Mouse (Mus musculus) erythroblast, embryonic 14.5 days (primary cell): ENCODE data around the gene Mlc1. TPM values are rescaled to one million over a fixed set of nuclear protein-coding genes. Genes with fewer than 3 reads are reported as not detected.

ENCODE experiments used
- H3K27me3 ChIP-seq: 2 replicates; pipeline ENCODE4 v1.6.1; 2012; ENCODE audit warnings: inconsistent platforms; ENCODE audit not compliant: control insufficient read depth
- H3K36me3 ChIP-seq: 2 replicates; pipeline ENCODE4 v1.6.1; 2012; ENCODE audit warnings: mild to moderate bottlenecking, inconsistent platforms; ENCODE audit not compliant: control insufficient read depth
- H3K4me1 ChIP-seq: 2 replicates; pipeline ENCODE4 v1.6.1; 2012; ENCODE audit warnings: inconsistent platforms; ENCODE audit not compliant: control insufficient read depth
- H3K4me3 ChIP-seq: replicated peaks from 2 replicates; pipeline ENCODE3; 2012; ENCODE audit warnings: moderate library complexity, mild to moderate bottlenecking, inconsistent platforms
- H3K9me3 ChIP-seq: 2 replicates; pipeline ENCODE4 v1.6.1; 2012; ENCODE audit warnings: low read length, inconsistent platforms, mixed read lengths; ENCODE audit not compliant: control insufficient read depth
- GATA1 ChIP-seq: IDR thresholded peaks from 2 replicates; pipeline ENCODE4 v1.6.1; 2012; ENCODE audit warnings: low read length, inconsistent platforms, mixed read lengths
- TAL1 ChIP-seq: IDR thresholded peaks from 3 replicates; pipeline ENCODE4 v1.6.1; 2012; ENCODE audit warnings: low read length, inconsistent platforms, mixed read lengths
- polyA plus RNA-seq: library from polyadenylated mRNA; stranded (reverse); fragments of >175 nt; gene quantifications from 2 replicates; pipeline ENCODE4 v1.2.3, GENCODE M21; 2012

The Mlc1 gene
- polyA plus RNA-seq, 1 experiment: not detected

DNA sequence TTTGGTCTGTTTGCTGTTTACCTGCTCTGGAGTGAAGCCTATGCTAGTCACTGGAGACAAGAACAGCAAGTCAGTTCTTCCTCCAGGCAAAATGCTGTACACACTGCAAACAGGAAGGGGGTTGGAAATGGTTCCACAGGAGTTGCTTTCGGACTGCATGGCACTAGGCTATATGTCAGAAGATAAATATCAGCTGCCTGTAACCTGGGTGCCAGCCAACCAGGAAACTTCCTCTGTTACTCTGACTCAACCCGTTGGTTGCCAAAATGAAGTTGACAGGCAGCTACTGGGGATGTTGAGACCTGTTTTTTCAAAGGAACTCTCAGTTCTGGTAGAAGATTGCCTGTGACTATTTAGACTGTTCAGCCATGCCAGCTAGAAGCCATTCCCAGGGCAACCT lies 10.4 kb upstream of the Mlc1 start:
- Histone ChIP-seq H3K4me3 (no peak overlapping the region), H3K9me3 (no peaks in the 10 kb centered on the region), H3K36me3 (no peaks in the 10 kb centered on the region), H3K27me3 (no peaks in the 10 kb centered on the region), H3K4me1 (no peaks in the 10 kb centered on the region)
- TF ChIP-seq GATA1: no peak
- TF ChIP-seq TAL1: no peak

DNA sequence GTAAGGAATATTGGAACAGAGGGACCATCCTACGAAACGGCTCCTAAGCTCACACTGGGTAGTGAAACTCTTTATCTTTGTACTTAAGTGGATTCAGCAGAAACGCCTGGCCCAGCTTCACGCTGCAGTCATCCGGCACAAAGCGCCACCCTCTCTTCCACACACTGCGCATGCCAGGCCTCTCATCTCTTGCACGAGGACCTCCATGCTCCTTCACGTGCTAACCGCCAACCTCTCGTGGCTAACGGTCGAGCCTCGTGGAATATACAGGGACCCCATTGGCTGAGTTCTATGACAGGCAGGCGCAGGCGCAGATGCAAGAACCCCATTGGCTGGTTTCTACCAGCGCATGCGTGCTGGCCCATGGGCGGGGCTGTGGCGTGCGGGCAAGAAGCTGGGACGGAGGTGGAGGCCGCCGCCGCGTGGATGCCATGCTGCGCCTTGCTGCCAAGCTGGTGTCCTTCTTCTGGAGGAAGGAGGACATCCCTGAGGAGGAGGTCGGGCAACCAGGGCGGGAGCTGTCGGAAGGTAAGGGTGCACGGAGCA lies 3.8 kb upstream of the Mlc1 start, which contains the start of gene Mov10l1:
Gene Mov10l1, plus strand, starts transcription at position 376 of the 546 bp plus-strand sequence.
- Histone ChIP-seq H3K36me3 (no peaks in the 10 kb centered on the region), H3K27me3 (no peaks in the 10 kb centered on the region), H3K4me3 (no peak within 1 kb of the TSS), H3K4me1 (no peaks in the 10 kb centered on the region), H3K9me3 (no peaks in the 10 kb centered on the region)
- TF ChIP-seq GATA1 (no peak), TAL1 (no peak)

DNA sequence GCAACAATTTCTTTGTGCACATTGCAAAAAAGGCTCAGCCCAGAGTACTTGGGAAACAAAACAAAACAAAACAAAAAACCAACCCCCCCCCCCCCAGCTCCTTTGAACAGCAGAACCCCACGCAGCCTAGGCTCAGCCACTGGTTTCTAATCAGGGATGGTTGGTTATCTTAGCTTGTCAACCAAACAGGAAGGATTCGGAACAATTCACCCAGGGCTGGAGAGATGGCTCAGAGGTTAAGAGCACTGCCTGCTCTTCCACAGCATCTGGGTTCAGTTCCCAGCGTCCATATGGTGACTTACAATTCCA lies 285 bp upstream of the Mlc1 start:
- Histone ChIP-seq H3K4me1 (no peaks in the 10 kb centered on the region), H3K9me3 (no peaks in the 10 kb centered on the region), H3K4me3 (no peak overlapping the region), H3K27me3 (no peaks in the 10 kb centered on the region), H3K36me3 (no peaks in the 10 kb centered on the region)
- TF ChIP-seq TAL1 (no peak), GATA1 (no peak)

DNA sequence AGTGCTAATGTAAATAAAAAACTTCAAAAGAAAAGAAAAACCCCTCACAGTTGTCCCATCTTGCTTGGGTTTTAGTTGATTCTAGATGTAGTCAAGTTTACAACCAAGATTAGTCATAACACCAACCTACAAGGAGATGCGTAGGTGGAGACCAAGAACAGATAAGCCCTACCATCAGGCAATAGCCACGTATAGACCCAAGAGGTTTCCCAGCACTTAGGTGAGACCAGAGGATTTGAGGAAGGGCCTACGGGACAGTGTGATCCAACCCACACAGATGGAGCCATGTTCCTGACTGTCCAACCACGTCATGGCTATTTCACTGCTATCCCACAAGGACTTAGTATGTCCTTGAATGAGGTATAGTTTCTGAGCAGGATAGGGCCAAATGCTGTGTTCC lies 6.5 kb downstream of the Mlc1 start:
- Histone ChIP-seq H3K4me1 (no peaks in the 10 kb centered on the region), H3K36me3 (no peaks in the 10 kb centered on the region), H3K27me3 (no peaks in the 10 kb centered on the region), H3K9me3 (no peaks in the 10 kb centered on the region), H3K4me3 (no peak overlapping the region)
- TF ChIP-seq TAL1 (no peak), GATA1 (no peak)

DNA sequence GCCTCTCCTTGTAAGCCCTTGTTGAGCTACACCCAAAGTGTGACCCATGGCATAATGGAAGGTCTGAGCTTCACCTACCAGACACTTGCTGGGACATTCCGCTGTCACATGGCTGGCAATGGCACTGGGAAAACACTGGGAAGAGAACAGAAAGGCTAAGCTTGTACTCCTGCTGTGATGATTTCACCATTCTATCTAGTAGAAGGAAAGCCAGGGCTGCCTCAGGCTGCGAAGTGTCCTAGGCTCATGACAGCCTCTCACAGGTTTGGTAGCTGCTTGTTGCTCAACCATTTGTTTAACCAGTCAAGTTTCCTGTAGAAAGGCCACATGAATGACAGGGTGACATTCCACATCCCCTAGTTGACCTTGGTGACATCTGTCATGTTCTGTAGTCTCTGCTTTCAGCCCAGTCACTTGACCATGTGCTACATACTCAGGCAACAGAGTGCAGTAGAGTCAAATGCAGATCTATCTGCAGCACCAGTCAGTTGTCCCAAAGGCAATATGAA lies 14.7 kb downstream of the Mlc1 start:
- H3K27me3 ChIP-seq: no peaks in the 10 kb centered on the region
- no peaks in the 10 kb centered on the region for H3K36me3 ChIP-seq
- H3K9me3 ChIP-seq: no peaks in the 10 kb centered on the region; the same call in 1 of the 2 replicates
- H3K4me3 ChIP-seq: no peak overlapping the region
- H3K4me1 ChIP-seq: no peaks in the 10 kb centered on the region
- TF ChIP-seq GATA1 (no peak), TAL1 (no peak)

DNA sequence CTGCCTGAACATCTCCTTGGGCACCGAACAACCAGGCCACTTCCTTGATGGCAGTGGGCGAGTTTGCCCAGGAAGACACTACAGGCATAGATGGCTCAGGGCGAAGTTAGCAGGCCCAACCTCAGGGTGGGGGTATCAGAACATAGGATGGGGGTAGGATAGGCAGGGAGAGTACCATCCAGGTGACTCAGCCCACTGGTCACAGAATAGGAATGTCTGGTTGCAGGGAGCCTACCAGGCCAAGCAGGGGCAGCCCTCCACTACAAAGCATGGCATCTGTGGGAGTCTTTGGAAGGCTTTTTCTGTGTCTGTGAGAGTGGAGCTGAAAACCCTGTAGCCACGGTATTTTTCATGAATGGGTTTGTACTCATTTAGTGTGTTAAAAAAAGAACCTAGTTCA lies 21.3 kb downstream of the Mlc1 start:
- Histone ChIP-seq H3K27me3 (peaks cover 17% of the 10 kb centered on the region), H3K36me3 (no peaks in the 10 kb centered on the region), H3K9me3 (no peaks in the 10 kb centered on the region; the same call in 1 of the 2 replicates), H3K4me3 (no peak overlapping the region), H3K4me1 (no peaks in the 10 kb centered on the region)
- TF ChIP-seq TAL1 (no peak), GATA1 (no peak)

DNA sequence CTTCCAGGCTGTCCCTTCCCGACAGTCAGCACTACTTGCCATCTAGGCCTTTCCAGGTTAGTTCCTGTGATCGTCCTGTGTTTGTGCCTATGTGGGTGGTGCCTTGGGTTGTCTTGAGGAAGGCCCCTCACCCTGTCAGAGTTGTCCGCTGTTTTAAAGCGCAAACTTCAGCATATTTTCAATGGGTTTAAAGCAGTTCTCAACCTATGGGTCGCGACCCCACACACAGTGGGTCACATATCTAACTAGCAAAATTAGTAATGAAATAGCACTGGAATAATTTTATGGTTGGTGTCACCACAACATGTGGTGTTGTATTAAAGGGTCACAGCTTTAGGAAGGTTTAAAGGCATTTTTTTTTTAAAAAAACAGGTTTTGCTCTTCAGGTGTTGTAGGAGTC lies 23.5 kb downstream of the Mlc1 start:
- H3K27me3 ChIP-seq: peaks cover 17% of the 10 kb centered on the region

DNA sequence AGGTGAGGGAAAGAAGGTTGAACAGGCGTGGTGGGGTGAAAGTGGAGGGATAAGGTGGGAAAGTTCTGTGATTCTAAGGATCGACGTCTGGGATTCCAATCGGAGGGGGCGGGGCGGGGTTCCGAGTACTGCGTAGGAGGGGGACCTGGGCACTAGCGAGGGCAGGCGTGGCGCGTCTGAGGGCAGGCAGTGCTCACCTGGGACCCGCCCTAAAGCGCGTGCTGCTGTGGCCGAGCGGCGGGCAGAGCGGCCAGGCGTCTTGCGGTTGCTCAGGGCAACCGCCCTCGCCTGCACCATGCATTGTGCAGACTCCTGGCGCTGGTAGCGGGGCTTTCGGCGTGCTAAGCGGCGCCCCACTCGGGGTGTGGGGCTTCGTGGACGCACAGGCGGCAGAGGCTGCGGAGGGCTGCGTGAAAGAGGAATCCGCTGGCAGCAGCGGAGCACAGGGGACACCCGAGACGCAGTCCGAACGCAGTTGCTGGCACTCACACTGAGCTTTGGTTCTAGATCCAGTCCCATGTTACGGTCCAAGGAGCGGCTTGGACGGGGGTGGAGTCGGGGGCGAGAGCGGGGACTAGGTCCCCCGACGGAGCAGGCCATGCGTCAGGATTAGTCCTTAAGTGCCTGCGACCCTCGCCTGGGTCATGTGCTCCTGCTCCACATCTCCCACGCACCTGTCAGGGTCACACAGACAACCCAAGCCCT lies 24.3 kb downstream of the Mlc1 start, which contains the start of gene Ttll8:
Gene Ttll8, minus strand, starts transcription at position 51 of the 705 bp plus-strand sequence.
- Histone ChIP-seq H3K4me1 (no peaks in the 10 kb centered on the region), H3K4me3 (no peak within 1 kb of the TSS), H3K27me3 (peaks cover 17% of the 10 kb centered on the region), H3K36me3 (no peaks in the 10 kb centered on the region), H3K9me3 (no peaks in the 10 kb centered on the region)
- TF ChIP-seq GATA1 (no peak), TAL1 (no peak)

More for the DNA sequence above, 23.5 kb downstream of the Mlc1 start:
- H3K4me3 ChIP-seq: no peak overlapping the region
- H3K9me3 ChIP-seq: no peaks in the 10 kb centered on the region
- TF ChIP-seq TAL1 (no peak), GATA1 (no peak)
- no peaks in the 10 kb centered on the region for H3K36me3 ChIP-seq
- H3K4me1 ChIP-seq: no peaks in the 10 kb centered on the region

DNA sequence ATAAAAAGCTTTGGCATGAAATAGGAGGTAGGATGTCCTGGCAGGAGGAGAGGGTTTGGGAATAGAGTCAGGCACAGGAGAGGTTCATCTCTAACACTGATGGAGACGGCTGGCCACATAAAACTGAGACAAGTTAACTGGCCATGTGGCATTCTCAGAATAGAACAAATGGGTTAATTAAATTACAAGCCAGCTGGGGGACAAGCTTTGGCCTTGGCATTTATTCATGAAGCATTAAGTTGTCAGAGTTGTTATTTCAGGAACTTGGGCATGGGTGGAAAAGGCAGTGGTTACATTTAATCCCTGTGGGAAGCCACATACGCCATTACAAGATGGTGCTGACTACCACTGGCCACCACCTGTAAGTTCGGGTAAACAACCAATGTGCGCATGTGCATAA lies 27.6 kb downstream of the Mlc1 start:
- no peaks in the 10 kb centered on the region for H3K4me1 ChIP-seq
- H3K4me3 ChIP-seq: no peak overlapping the region
- TF ChIP-seq GATA1 (no peak), TAL1 (no peak)
- H3K9me3 ChIP-seq: no peaks in the 10 kb centered on the region
- H3K27me3 ChIP-seq: peaks cover 17% of the 10 kb centered on the region
- no peaks in the 10 kb centered on the region for H3K36me3 ChIP-seq

DNA sequence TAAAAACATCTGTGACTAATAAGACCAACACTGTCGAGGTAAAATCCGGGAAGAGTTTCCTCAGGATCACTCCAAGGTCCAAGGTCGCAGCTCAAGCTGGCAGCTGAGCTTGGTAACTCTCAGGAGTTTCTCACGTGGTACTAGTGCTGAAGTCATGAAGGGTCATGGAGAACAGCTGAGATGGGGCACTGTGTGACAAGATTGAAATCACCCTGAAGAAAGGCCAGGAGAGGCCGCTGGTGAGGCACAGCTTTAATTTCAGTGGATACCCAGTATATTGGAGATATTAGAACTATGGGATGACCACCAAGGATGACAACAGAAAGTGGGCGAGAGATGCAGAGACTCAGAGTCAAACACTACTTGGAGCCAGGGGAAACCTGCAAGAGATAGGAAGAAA lies 32.0 kb downstream of the Mlc1 start:
- TF ChIP-seq TAL1: no peak
- no peak for TF ChIP-seq GATA1
- H3K4me3 ChIP-seq: no peak overlapping the region
- no peaks in the 10 kb centered on the region for H3K9me3 ChIP-seq
- no peaks in the 10 kb centered on the region for H3K4me1 ChIP-seq
- H3K36me3 ChIP-seq: no peaks in the 10 kb centered on the region
- H3K27me3 ChIP-seq: no peaks in the 10 kb centered on the region
